Mouse (Mus musculus) monocyte, adult 59 days (primary cell): ENCODE measurements around the gene Xpo6. TPM values are rescaled to one million over a fixed set of nuclear protein-coding genes. Genes with fewer than 3 reads are reported as not detected.

ENCODE experiments used
- total RNA-seq, 2 experiments: library from RNA; stranded (reverse); gene quantifications; one replicate each; pipeline ENCODE4 v1.2.4; 2023

Gene Xpo6
- 10 to 100 TPM; 91.6 to 99.4 TPM for total RNA-seq

DNA sequence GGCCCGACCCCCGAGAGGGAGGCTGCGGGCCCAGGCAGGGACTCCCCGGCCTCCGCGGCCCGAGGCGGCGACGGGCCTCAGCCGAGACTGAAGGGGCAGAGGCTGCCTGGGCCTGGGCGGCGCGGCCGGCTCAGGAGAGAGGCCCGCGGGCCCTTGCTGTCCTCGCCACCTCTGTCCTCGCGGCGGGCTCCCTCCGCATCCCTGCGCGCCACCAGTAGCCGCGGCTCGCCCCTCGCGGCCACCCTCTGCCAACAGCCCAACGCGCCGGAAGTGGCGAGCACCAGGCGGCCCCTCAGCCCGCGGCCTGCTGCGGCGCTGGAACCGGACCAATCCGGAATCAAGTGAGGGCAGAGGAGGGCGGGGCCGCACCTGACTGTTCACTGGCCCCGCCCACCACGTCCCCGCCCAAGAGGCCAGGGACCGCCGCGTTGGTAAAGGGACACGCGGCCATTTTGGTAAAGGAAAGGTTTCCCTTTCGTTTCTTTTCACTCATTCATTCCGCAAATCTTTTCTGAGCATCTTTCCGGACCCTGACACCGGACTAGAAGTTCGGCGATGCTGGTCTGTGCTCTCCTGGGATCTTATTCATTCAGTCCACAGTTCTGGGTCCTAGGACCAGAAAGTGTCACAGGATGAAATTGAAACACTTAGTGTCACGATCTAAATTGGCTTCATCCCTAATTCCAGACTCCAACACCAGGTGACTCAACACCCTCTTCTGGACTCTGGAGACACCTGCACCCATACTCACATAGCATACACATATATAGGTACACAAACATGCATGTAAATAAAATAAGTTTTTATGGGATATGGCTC, at the start of gene Xpo6:
Gene Xpo6 (minus strand): TSS at position 324 of the 819 bp plus-strand sequence.

DNA sequence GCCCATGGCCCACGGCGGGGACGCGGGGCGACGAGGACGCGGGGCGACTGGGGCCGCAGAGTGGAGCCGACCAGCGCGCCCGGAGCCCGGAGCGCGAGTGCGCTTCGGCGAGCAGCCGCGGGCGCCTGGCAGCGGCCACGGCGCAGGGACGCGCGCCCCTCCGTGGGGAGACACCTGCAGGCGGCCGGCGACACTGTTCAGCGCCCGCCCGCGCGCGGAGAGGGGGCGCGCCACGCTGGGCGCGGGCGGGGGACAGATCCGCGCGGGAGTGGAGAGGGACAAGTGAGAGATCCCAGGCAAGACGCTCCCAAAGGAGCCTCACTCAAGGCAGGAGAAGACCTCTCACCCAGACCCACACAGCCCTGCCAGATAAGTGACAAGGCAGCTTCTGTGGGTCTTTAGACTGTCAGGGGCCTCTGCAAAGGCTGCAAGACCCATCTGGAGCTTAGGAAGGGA, 118.0 kb downstream of the Xpo6 start, which contains the start of gene Gsg1l:
Gene Gsg1l (minus strand): TSS at position 126 of the 456 bp plus-strand sequence.

Other genes with a start within 250 kb of the Xpo6 start
- not detected for gene Gsg1l, start 118.1 kb downstream of the Xpo6 start, total RNA-seq
- 10 to 100 TPM; 20.0 to 23.4 TPM for gene Sbk1, start 72.1 kb upstream of the Xpo6 start, total RNA-seq
- gene Lat, start 169.1 kb upstream of the Xpo6 start, total RNA-seq: 1 to 10 TPM; 2.2 to 3.6 TPM
- 10 to 100 TPM; 49.8 to 66.4 TPM for gene Spns1, start 176.9 kb upstream of the Xpo6 start, total RNA-seq
- 10 to 100 TPM; 10.2 to 11.0 TPM for gene Nfatc2ip, start 196.2 kb upstream of the Xpo6 start, total RNA-seq
- 1 to 10 TPM in 1 of 2 experiments, under 1 TPM in 1; 0.97 to 4.1 TPM for gene Cd19, start 214.4 kb upstream of the Xpo6 start, total RNA-seq
- 10 to 100 TPM; 24.3 to 33.5 TPM for gene Rabep2, start 228.3 kb upstream of the Xpo6 start, total RNA-seq